Mouse (Mus musculus) 416B (cell line): Measurements from ENCODE around the gene Rundc3a.
"Not testable (repeated sequence)": the region's sequence is repeated elsewhere in the genome, so short reads cannot be mapped to it uniquely, and the experiment has no call there.

Experiments used
- DNase-seq: peaks from one replicate; pipeline ENCODE4 v3.0.0; 2011; ENCODE audit warnings: low read depth

Rundc3a gene

GRCm38 (mm10) chr11:102393238-102393634 lies at the start of gene Rundc3a:
Rundc3a (plus strand) TSS chr11:102393403.
- DNase-seq, result no peak

- DNase-seq, result no peak
Observed at GRCm38 (mm10) chr11:102344458-102344857, 48.7 kb upstream of the Rundc3a start.

- no peak for DNase-seq
Observed at GRCm38 (mm10) chr11:102346926-102347325, 46.3 kb upstream of the Rundc3a start.

GRCm38 (mm10) chr11:102347683-102348082 lies 45.5 kb upstream of the Rundc3a start:
- DNase-seq, result no peak

GRCm38 (mm10) chr11:102348101-102348585 lies 45.1 kb upstream of the Rundc3a start:
- DNase-seq, result no peak

- DNase-seq, result no peak
Observed at GRCm38 (mm10) chr11:102348771-102349170, 44.4 kb upstream of the Rundc3a start.

GRCm38 (mm10) chr11:102349189-102349954 lies 43.8 kb upstream of the Rundc3a start:
- no peak for DNase-seq

GRCm38 (mm10) chr11:102350416-102350815 lies 42.8 kb upstream of the Rundc3a start:
- DNase-seq, result no peak

GRCm38 (mm10) chr11:102350981-102351523 lies 42.2 kb upstream of the Rundc3a start:
- DNase-seq, result no peak

GRCm38 (mm10) chr11:102352378-102352777 lies 40.8 kb upstream of the Rundc3a start:
- DNase-seq, result no peak

GRCm38 (mm10) chr11:102353021-102353431 lies 40.2 kb upstream of the Rundc3a start:
- DNase-seq, result no peak

- no peak for DNase-seq
Observed at GRCm38 (mm10) chr11:102355501-102355900, 37.7 kb upstream of the Rundc3a start.

GRCm38 (mm10) chr11:102356190-102356589 lies 37.0 kb upstream of the Rundc3a start:
- DNase-seq, result no peak

- DNase-seq, result no peak
Observed at GRCm38 (mm10) chr11:102356636-102357350, 36.4 kb upstream of the Rundc3a start.

- no peak for DNase-seq
Observed at GRCm38 (mm10) chr11:102358365-102358764, 34.8 kb upstream of the Rundc3a start.

- no peak for DNase-seq
Observed at GRCm38 (mm10) chr11:102361776-102362495, 31.3 kb upstream of the Rundc3a start.

GRCm38 (mm10) chr11:102363623-102364022 lies 29.6 kb upstream of the Rundc3a start:
- no peak for DNase-seq

GRCm38 (mm10) chr11:102364570-102365371 lies 28.4 kb upstream of the Rundc3a start:
- no peak for DNase-seq

- DNase-seq, result no peak
Observed at GRCm38 (mm10) chr11:102365699-102366098, 27.5 kb upstream of the Rundc3a start.

GRCm38 (mm10) chr11:102366103-102366502 lies 27.1 kb upstream of the Rundc3a start, which contains the start of gene Slc4a1:
Slc4a1 (minus strand) TSS chr11:102366203.
- DNase-seq, result not testable (repeated sequence)
